Mouse (Mus musculus): ENCODE data around the gene Terf2. TPM values are rescaled to one million over a fixed set of nuclear protein-coding genes. Genes with fewer than 3 reads are reported as not detected.

Terf2 gene
- polyA plus RNA-seq, 1 experiment = 16.2 TPM

DNA sequence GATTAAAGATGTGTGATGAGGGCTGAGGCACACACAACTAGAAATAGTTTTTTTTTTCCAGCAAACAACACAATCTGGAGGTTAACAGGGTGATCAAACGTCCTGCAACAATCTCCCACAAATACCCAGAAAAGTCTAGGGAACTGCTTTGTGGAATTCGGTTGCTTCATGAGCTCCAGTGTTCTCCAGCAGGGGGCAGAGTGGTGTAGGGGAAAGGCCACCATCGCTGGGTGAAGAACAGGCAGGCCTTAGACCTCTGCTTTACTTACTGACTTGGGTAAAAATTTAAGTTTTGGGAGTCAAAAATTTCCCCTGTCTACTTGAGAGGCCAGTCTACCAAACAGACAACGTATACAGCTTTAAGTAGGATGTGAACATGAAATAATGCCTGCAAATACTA lies 8.2 kb upstream of the Terf2 start:
- H3K27me3 ChIP-seq (replicated peaks) = peaks cover 5% of the 10 kb centered on the region
- TF ChIP-seq FLI1 (IDR thresholded peaks at IDR 0.05; ENCODE audit: low read length) = no peak
- TF ChIP-seq GATA1 (IDR thresholded peaks at IDR 0.05; ENCODE audit: borderline replicate concordance, low read length) = no peak
- peaks cover 21% of the 10 kb centered on the region for H3K4me1 ChIP-seq
- no peaks in the 10 kb centered on the region for H3K9me3 ChIP-seq
- H3K36me3 ChIP-seq (replicated peaks; ENCODE audit: low read length) = no peaks in the 10 kb centered on the region
- H3K4me3 ChIP-seq (replicated peaks) = no peak overlapping the region

- H3K4me1 ChIP-seq = peaks cover 15% of the 10 kb centered on the region
- H3K27me3 ChIP-seq (replicated peaks) = no peaks in the 10 kb centered on the region
- no peak overlapping the region for H3K4me3 ChIP-seq (replicated peaks)
- TF ChIP-seq GATA1 (IDR thresholded peaks at IDR 0.05; ENCODE audit: borderline replicate concordance, low read length) = no peak
- TF ChIP-seq FLI1 (IDR thresholded peaks at IDR 0.05; ENCODE audit: low read length) = no peak
- H3K9me3 ChIP-seq = no peaks in the 10 kb centered on the region
- no peaks in the 10 kb centered on the region for H3K36me3 ChIP-seq (replicated peaks; ENCODE audit: low read length)
These were observed 4.3 kb upstream of the Terf2 start for GRCm38 (mm10) chr8:107100635-107101034.

- Histone ChIP-seq H3K4me3 (replicated peaks) (peak overlapping the region; percentile 96), H3K36me3 (replicated peaks; ENCODE audit: low read length) (peaks cover 32% of the 10 kb centered on the region), H3K9me3 (no peaks in the 10 kb centered on the region), H3K4me1 (peaks cover 53% of the 10 kb centered on the region), H3K27me3 (replicated peaks) (no peaks in the 10 kb centered on the region)
- no peak for TF ChIP-seq GATA1 (IDR thresholded peaks at IDR 0.05; ENCODE audit: borderline replicate concordance, low read length)
- no peak for TF ChIP-seq FLI1 (IDR thresholded peaks at IDR 0.05; ENCODE audit: low read length)
These were observed 506 bp downstream of the Terf2 start for GRCm38 (mm10) chr8:107095717-107096365.

- Histone ChIP-seq H3K36me3 (replicated peaks; ENCODE audit: low read length) (peaks cover 81% of the 10 kb centered on the region), H3K27me3 (replicated peaks) (no peaks in the 10 kb centered on the region)
- TF ChIP-seq FLI1 (IDR thresholded peaks at IDR 0.05; ENCODE audit: low read length) (no peak), GATA1 (IDR thresholded peaks at IDR 0.05; ENCODE audit: borderline replicate concordance, low read length) (no peak)
These were observed 5.8 kb downstream of the Terf2 start for GRCm38 (mm10) chr8:107090531-107090930.

GRCm38 (mm10) chr8:107088526-107089063 lies 7.8 kb downstream of the Terf2 start:
- peaks cover 84% of the 10 kb centered on the region for H3K36me3 ChIP-seq (replicated peaks; ENCODE audit: low read length)
- H3K27me3 ChIP-seq (replicated peaks) = no peaks in the 10 kb centered on the region
- H3K4me1 ChIP-seq = peaks cover 26% of the 10 kb centered on the region
- no peaks in the 10 kb centered on the region for H3K9me3 ChIP-seq
- TF ChIP-seq FLI1 (IDR thresholded peaks at IDR 0.05; ENCODE audit: low read length) (no peak), GATA1 (IDR thresholded peaks at IDR 0.05; ENCODE audit: borderline replicate concordance, low read length) (no peak)
- no peak overlapping the region for H3K4me3 ChIP-seq (replicated peaks)

More at GRCm38 (mm10) chr8:107090531-107090930, 5.8 kb downstream of the Terf2 start:
- Histone ChIP-seq H3K4me3 (replicated peaks) (no peak overlapping the region), H3K9me3 (no peaks in the 10 kb centered on the region), H3K4me1 (peaks cover 45% of the 10 kb centered on the region)

- Histone ChIP-seq H3K36me3 (replicated peaks; ENCODE audit: low read length) (peaks cover 87% of the 10 kb centered on the region), H3K9me3 (no peaks in the 10 kb centered on the region), H3K4me3 (replicated peaks) (no peak overlapping the region), H3K27me3 (replicated peaks) (no peaks in the 10 kb centered on the region), H3K4me1 (peaks cover 7% of the 10 kb centered on the region)
- TF ChIP-seq GATA1 (IDR thresholded peaks at IDR 0.05; ENCODE audit: borderline replicate concordance, low read length) = no peak
- no peak for TF ChIP-seq FLI1 (IDR thresholded peaks at IDR 0.05; ENCODE audit: low read length)
These were observed 10.3 kb downstream of the Terf2 start for GRCm38 (mm10) chr8:107086018-107086417.

DNA sequence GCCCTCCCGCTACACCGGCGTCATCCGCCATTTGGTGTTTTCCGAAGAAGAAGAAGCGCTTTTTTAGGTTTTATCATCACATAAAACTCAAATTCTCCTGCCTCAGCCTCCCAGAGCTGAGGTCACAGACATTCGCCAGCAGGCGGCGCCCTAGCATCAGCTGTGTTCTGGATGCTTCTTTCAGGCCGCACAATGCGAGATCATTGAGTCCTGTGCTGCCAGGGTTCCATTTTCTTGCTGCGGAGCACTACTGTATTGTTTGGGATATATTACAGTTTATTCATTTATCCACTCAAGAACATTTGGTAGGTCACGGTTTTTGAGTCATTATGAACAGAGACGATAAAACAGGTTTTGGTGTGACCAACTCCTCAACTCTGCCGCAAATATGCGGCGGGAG lies 11.0 kb downstream of the Terf2 start:
- H3K4me1 ChIP-seq = peaks cover 3% of the 10 kb centered on the region
- no peaks in the 10 kb centered on the region for H3K9me3 ChIP-seq
- no peak overlapping the region for H3K4me3 ChIP-seq (replicated peaks)
- no peak for TF ChIP-seq GATA1 (IDR thresholded peaks at IDR 0.05; ENCODE audit: borderline replicate concordance, low read length)
- no peak for TF ChIP-seq FLI1 (IDR thresholded peaks at IDR 0.05; ENCODE audit: low read length)
- H3K27me3 ChIP-seq (replicated peaks) = no peaks in the 10 kb centered on the region
- H3K36me3 ChIP-seq (replicated peaks; ENCODE audit: low read length) = peaks cover 87% of the 10 kb centered on the region

- Histone ChIP-seq H3K9me3 (no peaks in the 10 kb centered on the region), H3K4me1 (peaks cover 63% of the 10 kb centered on the region), H3K27me3 (replicated peaks) (no peaks in the 10 kb centered on the region), H3K4me3 (replicated peaks) (peak overlapping the region; percentile 70), H3K36me3 (replicated peaks; ENCODE audit: low read length) (peaks cover 96% of the 10 kb centered on the region)
- TF ChIP-seq FLI1 (IDR thresholded peaks at IDR 0.05; ENCODE audit: low read length) (no peak), GATA1 (IDR thresholded peaks at IDR 0.05; ENCODE audit: borderline replicate concordance, low read length) (no peak)
These were observed 20.0 kb downstream of the Terf2 start for GRCm38 (mm10) chr8:107076239-107076888.

- TF ChIP-seq GATA1 (IDR thresholded peaks at IDR 0.05; ENCODE audit: borderline replicate concordance, low read length) (no peak), FLI1 (IDR thresholded peaks at IDR 0.05; ENCODE audit: low read length) (no peak)
- Histone ChIP-seq H3K4me3 (replicated peaks) (peak overlapping the region; percentile 33), H3K36me3 (replicated peaks; ENCODE audit: low read length) (peaks cover 96% of the 10 kb centered on the region)
These were observed 22.2 kb downstream of the Terf2 start for GRCm38 (mm10) chr8:107074128-107074527.

GRCm38 (mm10) chr8:107073706-107074105 lies 22.6 kb downstream of the Terf2 start:
- Histone ChIP-seq H3K9me3 (no peaks in the 10 kb centered on the region), H3K27me3 (replicated peaks) (no peaks in the 10 kb centered on the region)

More at GRCm38 (mm10) chr8:107074128-107074527, 22.2 kb downstream of the Terf2 start:
- Histone ChIP-seq H3K9me3 (no peaks in the 10 kb centered on the region), H3K4me1 (peaks cover 53% of the 10 kb centered on the region), H3K27me3 (replicated peaks) (no peaks in the 10 kb centered on the region)

More at GRCm38 (mm10) chr8:107073706-107074105, 22.6 kb downstream of the Terf2 start:
- H3K36me3 ChIP-seq (replicated peaks; ENCODE audit: low read length) = peaks cover 96% of the 10 kb centered on the region
- peak overlapping the region; percentile 56 for H3K4me3 ChIP-seq (replicated peaks)
- TF ChIP-seq GATA1 (IDR thresholded peaks at IDR 0.05; ENCODE audit: borderline replicate concordance, low read length) = no peak
- no peak for TF ChIP-seq FLI1 (IDR thresholded peaks at IDR 0.05; ENCODE audit: low read length)
- peaks cover 51% of the 10 kb centered on the region for H3K4me1 ChIP-seq
